Mouse (Mus musculus) cortical plate, adult 2 months (tissue): Measurements from ENCODE around the gene Dlx5.

Experiments
- CTCF ChIP-seq: fragments of 200-500 bp; IDR thresholded peaks from 2 replicates; pipeline ENCODE4 v1.5.1; 2011; ENCODE audit warnings: mild to moderate bottlenecking, control low read depth, low read length; ENCODE audit not compliant: insufficient read depth; ENCODE audit errors: extremely low read depth
- POLR2A ChIP-seq: fragments of 200-500 bp; IDR thresholded peaks from 2 replicates; pipeline ENCODE4 v1.6.1; 2011; ENCODE audit warnings: mild to moderate bottlenecking, low read length, control low read depth; ENCODE audit not compliant: insufficient read depth; ENCODE audit errors: extremely low read depth

DNA sequence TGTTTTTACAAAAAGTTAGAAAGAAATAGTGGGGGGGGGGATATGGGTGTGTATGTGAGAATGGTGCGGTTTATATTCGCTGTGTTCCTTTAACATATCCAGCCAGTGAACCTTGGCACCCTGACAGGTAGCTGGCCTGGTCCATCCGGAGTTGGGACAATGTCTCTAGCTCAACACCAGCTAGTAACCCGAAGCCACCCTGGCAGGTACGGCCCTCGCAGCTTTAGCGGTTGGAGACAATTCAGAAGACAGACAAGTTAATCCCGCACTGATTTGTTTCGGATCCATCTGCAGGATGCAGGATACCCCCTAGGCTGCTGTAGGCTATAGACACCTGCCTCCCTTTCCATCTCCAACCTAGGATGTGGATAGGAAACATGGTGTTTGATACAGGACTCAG lies 27.7 kb downstream of the Dlx5 start:
- TF ChIP-seq POLR2A (no peak), CTCF (no peak)
